Mouse (Mus musculus) thymus, adult 2 months (tissue): ENCODE results near the gene St6galnac6. TPM values are rescaled to one million over a fixed set of nuclear protein-coding genes. Genes with fewer than 3 reads are reported as not detected.

Experiments
- DNase-seq: peaks from one replicate; pipeline ENCODE4 v3.0.0; 2021
- H3K27ac ChIP-seq: fragments of 200-500 bp; 2 replicates; pipeline ENCODE4 v1.5.1; 2012; ENCODE audit warnings: low read length, control low read depth; ENCODE audit not compliant: control insufficient read depth, insufficient read depth
- H3K27me3 ChIP-seq: fragments of 200-500 bp; 2 replicates; pipeline ENCODE4 v1.6.1; 2012; ENCODE audit warnings: mild to moderate bottlenecking, low read length, moderate library complexity, mixed read lengths; ENCODE audit not compliant: control insufficient read depth, insufficient read depth
- H3K36me3 ChIP-seq: fragments of 200-500 bp; 2 replicates; pipeline ENCODE4 v1.6.1; 2012; ENCODE audit warnings: mild to moderate bottlenecking, low read length, moderate library complexity; ENCODE audit not compliant: control insufficient read depth, insufficient read depth
- H3K4me1 ChIP-seq: fragments of 200-500 bp; replicated peaks from 2 replicates; pipeline ENCODE4 v1.6.1; 2012; ENCODE audit warnings: low read length; ENCODE audit not compliant: control insufficient read depth, insufficient read depth
- H3K4me3 ChIP-seq: fragments of 200-500 bp; 2 replicates; pipeline ENCODE4 v1.5.1; 2012; ENCODE audit warnings: mild to moderate bottlenecking, low read length, control low read depth, moderate library complexity; ENCODE audit not compliant: control insufficient read depth, insufficient read depth
- CTCF ChIP-seq: fragments of 200-500 bp; IDR thresholded peaks from 2 replicates; pipeline ENCODE4 v1.5.1; 2012; ENCODE audit warnings: mild to moderate bottlenecking, control low read depth, low read length, moderate library complexity, borderline replicate concordance; ENCODE audit not compliant: control insufficient read depth, poor library complexity, insufficient read depth; ENCODE audit errors: extremely low read depth
- POLR2A ChIP-seq: fragments of 200-500 bp; IDR thresholded peaks from 2 replicates; pipeline ENCODE4 v1.6.1; 2012; ENCODE audit warnings: mild to moderate bottlenecking, low read length, control low read depth, moderate library complexity; ENCODE audit not compliant: control insufficient read depth, poor library complexity, insufficient read depth; ENCODE audit errors: extremely low read depth
- WGBS: fragments of 180-500 bp; shearing (Covaris S2); methylation state at CpG from one replicate; pipeline ENCODE4 v1.1.7; 2018; 5-methylcytosine and 5-hydroxymethylcytosine counted together
- polyA plus RNA-seq: library from polyadenylated mRNA; depleted of rRNA; stranded (reverse); fragments of >200 nt; gene quantifications from 2 replicates; pipeline ENCODE4 v1.2.3, GENCODE M21; 2012

St6galnac6 gene
- polyA plus RNA-seq, 1 experiment, result 25.9 TPM

GRCm38 (mm10) chr2:32634277-32635105, 35.0 kb downstream of the St6galnac6 start:
- DNase-seq, result no peak
- 85% methylated on average over 10 of the region's 10 CpGs for WGBS

GRCm38 (mm10) chr2:32636617-32637016, 37.1 kb downstream of the St6galnac6 start:
- 95% methylated on average over 7 of the region's 7 CpGs for WGBS
- no peak for DNase-seq
- Histone ChIP-seq H3K27ac (no peak overlapping the region), H3K4me3 (no peak overlapping the region), H3K36me3 (no peaks in the 10 kb centered on the region), H3K4me1 (peaks cover 17% of the 10 kb centered on the region), H3K27me3 (no peaks in the 10 kb centered on the region)
- TF ChIP-seq POLR2A (no peak), CTCF (no peak)

More at GRCm38 (mm10) chr2:32634277-32635105, 35.0 kb downstream of the St6galnac6 start:
- Histone ChIP-seq H3K4me3 (no peak overlapping the region), H3K4me1 (peaks cover 13% of the 10 kb centered on the region), H3K27me3 (no peaks in the 10 kb centered on the region), H3K36me3 (no peaks in the 10 kb centered on the region), H3K27ac (no peak overlapping the region)
- TF ChIP-seq CTCF (no peak), POLR2A (no peak)

GRCm38 (mm10) chr2:32637778-32638281, 38.3 kb downstream of the St6galnac6 start:
- Histone ChIP-seq H3K27me3 (no peaks in the 10 kb centered on the region), H3K4me3 (no peak overlapping the region), H3K36me3 (no peaks in the 10 kb centered on the region), H3K4me1 (peaks cover 17% of the 10 kb centered on the region), H3K27ac (peak overlapping the region; percentile 59)
- no peak for TF ChIP-seq POLR2A
- WGBS, result 22% methylated on average over 11 of the region's 11 CpGs
- DNase-seq, result peak; percentile 76

GRCm38 (mm10) chr2:32639632-32640031, 40.1 kb downstream of the St6galnac6 start:
- H3K27ac ChIP-seq, result no peak overlapping the region
- no peak for DNase-seq
- H3K4me3 ChIP-seq, result no peak overlapping the region
- no peaks in the 10 kb centered on the region for H3K36me3 ChIP-seq
- TF ChIP-seq CTCF, result no peak
- no peak for TF ChIP-seq POLR2A
- peaks cover 17% of the 10 kb centered on the region for H3K4me1 ChIP-seq
- 50% methylated on average over 1 of the region's 1 CpGs for WGBS
- H3K27me3 ChIP-seq, result no peaks in the 10 kb centered on the region

GRCm38 (mm10) chr2:32640550-32641051, 41.1 kb downstream of the St6galnac6 start:
- Histone ChIP-seq H3K27ac (no peak overlapping the region), H3K36me3 (no peaks in the 10 kb centered on the region), H3K27me3 (no peaks in the 10 kb centered on the region), H3K4me3 (no peak overlapping the region), H3K4me1 (peaks cover 17% of the 10 kb centered on the region)
- TF ChIP-seq POLR2A (no peak), CTCF (no peak)
- no peak for DNase-seq
- WGBS, result 67% methylated on average over 6 of the region's 6 CpGs

GRCm38 (mm10) chr2:32641810-32642209, 42.3 kb downstream of the St6galnac6 start:
- 79% methylated on average over 5 of the region's 5 CpGs for WGBS
- Histone ChIP-seq H3K27me3 (no peaks in the 10 kb centered on the region), H3K27ac (no peak overlapping the region), H3K4me1 (peaks cover 27% of the 10 kb centered on the region), H3K4me3 (no peak overlapping the region), H3K36me3 (no peaks in the 10 kb centered on the region)
- TF ChIP-seq POLR2A (no peak), CTCF (no peak)
- DNase-seq, result no peak

GRCm38 (mm10) chr2:32642813-32643212, 43.3 kb downstream of the St6galnac6 start:
- H3K27ac ChIP-seq, result no peak overlapping the region
- no peak for DNase-seq
- H3K4me1 ChIP-seq, result peaks cover 26% of the 10 kb centered on the region
- no peaks in the 10 kb centered on the region for H3K27me3 ChIP-seq
- 95% methylated on average over 7 of the region's 7 CpGs for WGBS
- no peaks in the 10 kb centered on the region for H3K36me3 ChIP-seq
- TF ChIP-seq POLR2A (no peak), CTCF (no peak)
- no peak overlapping the region for H3K4me3 ChIP-seq
